Mouse (Mus musculus) ES-Bruce4 (cell line): Measurements from ENCODE around the gene Tmem108.

Experiments used
- CTCF ChIP-seq: IDR thresholded peaks from one replicate; pipeline ENCODE4 v1.8.1; 2011; ENCODE audit warnings: low read depth, low read length
- POLR2A ChIP-seq: IDR thresholded peaks from one replicate; pipeline ENCODE4 v1.8.1; 2011; ENCODE audit warnings: low read length; ENCODE audit not compliant: insufficient read depth

- TF ChIP-seq POLR2A (no peak), CTCF (no peak)
Measured at GRCm38 (mm10) chr9:103692699-103693098, 68.9 kb downstream of the Tmem108 start.
